Mouse (Mus musculus) midbrain, postnatal 0 days (tissue): Measurements from ENCODE around the gene Gng8. TPM values are rescaled to one million over a fixed set of nuclear protein-coding genes. Genes with fewer than 3 reads are reported as not detected.

Experiments
- ATAC-seq: fragments of 200-750 bp; cut with Nextera tagmentation; 2 replicates; pipeline ENCODE4 v1.8.0; 2017; ENCODE audit warnings: moderate number of reproducible peaks, mild to moderate bottlenecking, moderate TSS enrichment, moderate library complexity; ENCODE audit not compliant: low FRiP score
- DNase-seq: peaks from one replicate; pipeline ENCODE4 v3.0.0-alpha.2; 2015; ENCODE audit warnings: low spot score
- H3K27ac ChIP-seq: fragments of 300-500 bp; sonication (generic); 2 replicates; pipeline ENCODE4 v1.5.1; 2014; ENCODE audit warnings: low read depth, mild to moderate bottlenecking, low read length, mixed read lengths
- H3K27me3 ChIP-seq: fragments of 300-500 bp; sonication (generic); 2 replicates; pipeline ENCODE4 v1.6.1; 2014; ENCODE audit warnings: low read length, control low read depth, mixed read lengths; ENCODE audit not compliant: insufficient read depth
- H3K36me3 ChIP-seq: fragments of 300-500 bp; sonication (generic); 2 replicates; pipeline ENCODE4 v1.6.1; 2014; ENCODE audit warnings: low read length, control low read depth, mixed read lengths; ENCODE audit not compliant: insufficient read depth
- H3K4me1 ChIP-seq: fragments of 300-500 bp; sonication (generic); 2 replicates; pipeline ENCODE4 v1.6.1; 2014; ENCODE audit warnings: mild to moderate bottlenecking, control low read depth, antibody characterized with exemption, low read length, mixed read lengths; ENCODE audit not compliant: insufficient read depth
- H3K4me2 ChIP-seq: fragments of 300-500 bp; sonication (generic); 2 replicates; pipeline ENCODE4 v1.6.1; 2014; ENCODE audit warnings: low read depth, mild to moderate bottlenecking, low read length, mixed read lengths; ENCODE audit not compliant: poor library complexity, severe bottlenecking
- H3K4me3 ChIP-seq: fragments of 300-500 bp; sonication (generic); 2 replicates; pipeline ENCODE4 v1.5.1; 2014; ENCODE audit warnings: low read depth, mild to moderate bottlenecking, low read length, moderate library complexity
- H3K9ac ChIP-seq: fragments of 300-500 bp; sonication (generic); replicated peaks from 2 replicates; pipeline ENCODE4 v1.6.1; 2014; ENCODE audit warnings: mild to moderate bottlenecking, low read length, moderate library complexity, mixed read lengths; ENCODE audit not compliant: poor library complexity, severe bottlenecking
- H3K9me3 ChIP-seq: fragments of 300-500 bp; sonication (generic); 2 replicates; pipeline ENCODE4 v1.6.1; 2016; ENCODE audit warnings: low read length, control low read depth
- CTCF ChIP-seq: IDR thresholded peaks from 2 replicates; pipeline ENCODE4 v1.5.1; 2016; ENCODE audit warnings: antibody characterized with exemption, mild to moderate bottlenecking
- WGBS: fragments of 180-500 bp; shearing (Covaris S2); extraction: QIAGEN DNeasy Blood & Tissue Kit; methylation state at CpG from one replicate; pipeline ENCODE4 v1.1.7; 2014; 5-methylcytosine and 5-hydroxymethylcytosine counted together
- polyA plus RNA-seq: library from polyadenylated mRNA; unstranded; fragments of >200 nt; fragmentation: Nextera tagmentation; extraction: Ambion mirVana; gene quantifications from 2 replicates; pipeline ENCODE4 v1.2.1, GENCODE M21; 2015
- total RNA-seq: library from RNA; depleted of rRNA; stranded (reverse); fragments of >200 nt; gene quantifications from 2 replicates; pipeline ENCODE4 v1.2.3, GENCODE M21; 2014

The Gng8 gene
- total and polyA plus RNA-seq, 2 experiments from 2014 or later, result 5.2 to 15.9 TPM

GRCm38 (mm10) chr7:16905491-16906021, 14.0 kb downstream of the Gng8 start:
- WGBS, result 69% methylated on average over 9 of the region's 9 CpGs
- no peak overlapping the region for H3K4me3 ChIP-seq
- DNase-seq, result no peak
- no peaks in the 10 kb centered on the region for H3K4me1 ChIP-seq
- H3K27me3 ChIP-seq, result no peaks in the 10 kb centered on the region
- TF ChIP-seq CTCF, result no peak
- no peak for ATAC-seq
- H3K27ac ChIP-seq, result no peak overlapping the region
- no peaks in the 10 kb centered on the region for H3K36me3 ChIP-seq
- H3K9ac ChIP-seq, result no peak overlapping the region
- no peak overlapping the region for H3K4me2 ChIP-seq
- H3K9me3 ChIP-seq, result no peaks in the 10 kb centered on the region

GRCm38 (mm10) chr7:16906281-16906680, 14.7 kb downstream of the Gng8 start, which contains the start of gene Ptgir:
Gene Ptgir (plus strand): TSS chr7:16906490.
- Histone ChIP-seq H3K36me3 (no peaks in the 10 kb centered on the region), H3K27me3 (no peaks in the 10 kb centered on the region), H3K27ac (no peak within 1 kb of the TSS), H3K4me2 (no peak within 1 kb of the TSS), H3K9me3 (no peaks in the 10 kb centered on the region), H3K9ac (no peak within 1 kb of the TSS), H3K4me3 (no peak within 1 kb of the TSS), H3K4me1 (no peaks in the 10 kb centered on the region)
- TF ChIP-seq CTCF, result no peak
- ATAC-seq (no peak), DNase-seq (no peak)
- 27% methylated on average over 6 of the region's 6 CpGs for WGBS

GRCm38 (mm10) chr7:16906889-16907559, 15.4 kb downstream of the Gng8 start:
- WGBS, result 95% methylated on average over 41 of the region's 41 CpGs
- no peaks in the 10 kb centered on the region for H3K27me3 ChIP-seq
- TF ChIP-seq CTCF, result no peak
- no peaks in the 10 kb centered on the region for H3K4me1 ChIP-seq
- no peak for ATAC-seq
- no peaks in the 10 kb centered on the region for H3K36me3 ChIP-seq
- H3K9me3 ChIP-seq, result no peaks in the 10 kb centered on the region
- no peak overlapping the region for H3K27ac ChIP-seq
- H3K9ac ChIP-seq, result no peak overlapping the region
- no peak for DNase-seq
- no peak overlapping the region for H3K4me3 ChIP-seq
- H3K4me2 ChIP-seq, result no peak overlapping the region

DNA sequence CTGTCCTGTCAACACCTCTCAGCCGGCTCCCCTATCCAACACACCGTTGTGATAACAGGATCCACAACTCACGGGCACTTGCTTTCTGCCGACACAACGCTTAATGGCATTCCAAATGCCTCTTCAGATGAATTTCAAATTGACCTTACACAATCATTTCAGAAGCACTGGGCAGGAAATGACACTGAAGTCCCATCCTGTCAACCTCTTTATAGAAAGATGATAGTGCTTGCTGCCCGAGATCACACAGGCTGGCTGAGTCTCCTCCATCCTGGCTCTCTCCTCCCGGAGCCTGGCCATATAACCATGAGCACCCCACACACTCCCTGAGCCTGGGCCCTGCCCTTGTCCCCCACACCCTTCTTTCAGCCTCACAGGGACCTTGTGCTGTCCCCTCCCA, 16.3 kb downstream of the Gng8 start:
- H3K4me1 ChIP-seq, result no peaks in the 10 kb centered on the region
- H3K4me2 ChIP-seq, result no peak overlapping the region
- 78% methylated on average over 7 of the region's 7 CpGs for WGBS
- no peak overlapping the region for H3K9ac ChIP-seq
- no peak overlapping the region for H3K4me3 ChIP-seq
- no peaks in the 10 kb centered on the region for H3K27me3 ChIP-seq
- no peak for DNase-seq
- no peaks in the 10 kb centered on the region for H3K9me3 ChIP-seq
- H3K27ac ChIP-seq, result no peak overlapping the region
- TF ChIP-seq CTCF, result no peak
- no peak for ATAC-seq
- H3K36me3 ChIP-seq, result no peaks in the 10 kb centered on the region

GRCm38 (mm10) chr7:16908367-16908766, 16.8 kb downstream of the Gng8 start:
- H3K9ac ChIP-seq, result no peak overlapping the region
- no peak overlapping the region for H3K4me3 ChIP-seq
- no peaks in the 10 kb centered on the region for H3K9me3 ChIP-seq
- ATAC-seq (no peak), DNase-seq (no peak)
- H3K4me2 ChIP-seq, result no peak overlapping the region
- H3K27me3 ChIP-seq, result no peaks in the 10 kb centered on the region
- H3K4me1 ChIP-seq, result no peaks in the 10 kb centered on the region
- H3K27ac ChIP-seq, result no peak overlapping the region
- WGBS, result 49% methylated on average over 11 of the region's 11 CpGs
- H3K36me3 ChIP-seq, result no peaks in the 10 kb centered on the region
- no peak for TF ChIP-seq CTCF

GRCm38 (mm10) chr7:16908859-16909258, 17.3 kb downstream of the Gng8 start:
- TF ChIP-seq CTCF, result no peak
- DNase-seq (no peak), ATAC-seq (no peak)
- H3K36me3 ChIP-seq, result no peaks in the 10 kb centered on the region; the same call in 1 of the 2 replicates
- no peak overlapping the region for H3K4me2 ChIP-seq
- 64% methylated on average over 11 of the region's 11 CpGs for WGBS
- no peaks in the 10 kb centered on the region for H3K27me3 ChIP-seq
- no peak overlapping the region for H3K27ac ChIP-seq
- no peaks in the 10 kb centered on the region for H3K9me3 ChIP-seq
- no peaks in the 10 kb centered on the region for H3K4me1 ChIP-seq
- H3K4me3 ChIP-seq, result no peak overlapping the region
- no peak overlapping the region for H3K9ac ChIP-seq
